Mouse (Mus musculus): ENCODE measurements around the gene Gm16253.
A peak's percentile ranks its signal among the peaks of the same experiment; 100 is the strongest.

DNA sequence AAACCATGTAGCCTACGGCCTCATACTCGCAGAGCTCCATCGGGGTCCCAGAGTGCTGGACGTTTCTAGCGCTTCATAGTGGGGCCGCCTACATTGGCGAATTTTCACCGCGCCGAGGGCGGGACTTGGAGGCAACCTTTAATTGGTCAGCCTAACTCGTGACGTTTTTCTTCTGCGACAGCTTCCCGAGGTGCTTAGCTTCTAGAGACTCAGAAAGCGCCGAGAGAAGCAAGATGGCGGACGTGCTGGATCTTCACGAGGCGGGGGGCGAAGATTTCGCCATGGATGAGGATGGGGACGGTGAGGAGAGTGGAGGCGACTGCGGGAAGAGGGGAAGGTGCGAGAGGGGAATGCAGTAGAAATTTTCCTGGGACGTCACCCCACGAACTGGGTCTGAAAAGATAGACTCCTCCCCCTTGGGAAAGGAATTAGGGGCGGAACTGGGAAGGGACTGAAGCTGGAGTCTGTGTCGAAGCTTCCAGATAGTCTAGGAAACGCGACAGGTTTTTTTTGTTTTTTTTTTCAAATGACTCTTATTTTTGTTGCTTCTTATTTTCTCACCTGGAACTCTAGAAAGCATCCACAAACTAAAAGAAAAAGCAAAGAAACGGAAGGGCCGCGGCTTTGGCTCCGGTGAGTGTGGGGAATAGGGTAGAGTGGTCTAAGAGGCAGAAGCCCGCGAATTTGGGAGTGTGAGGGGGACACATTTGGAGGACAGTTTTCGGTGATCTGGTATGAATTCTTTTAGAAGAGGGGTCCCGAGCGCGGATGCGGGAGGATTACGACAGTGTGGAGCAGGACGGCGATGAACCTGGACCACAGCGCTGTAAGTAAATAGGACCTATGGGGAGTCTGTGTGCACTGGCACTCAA is 53.2 kb downstream of the Gm16253 start, which contains the start of gene Rbm8a:
- TF ChIP-seq CTCF (IDR thresholded peaks at IDR 0.05; ENCODE audit: borderline replicate concordance, control insufficient read depth, extremely low read depth, insufficient read depth, low read length, poor library complexity): peak; percentile 36; the same call in 1 of the 2 replicates
- peak; percentile 84 for TF ChIP-seq POLR2A (IDR thresholded peaks at IDR 0.05; ENCODE audit: control insufficient read depth, extremely low read depth, insufficient read depth, low read length, poor library complexity)
